Mouse (Mus musculus) cerebellum, postnatal 4 days (tissue): ENCODE measurements around the gene Erc2.
A peak's percentile ranks its signal among the peaks of the same experiment; 100 is the strongest.
"Not testable (repeated sequence)": the region's sequence is repeated elsewhere in the genome, so short reads cannot be mapped to it uniquely, and the experiment has no call there.

Source experiments
- DNase-seq, 2 experiments: peaks; one replicate each; pipeline ENCODE4 v3.0.0; 2022; ENCODE audit warnings: low spot score in 2 of 2, mixed read lengths in 1 of 2

The Erc2 gene

DNA sequence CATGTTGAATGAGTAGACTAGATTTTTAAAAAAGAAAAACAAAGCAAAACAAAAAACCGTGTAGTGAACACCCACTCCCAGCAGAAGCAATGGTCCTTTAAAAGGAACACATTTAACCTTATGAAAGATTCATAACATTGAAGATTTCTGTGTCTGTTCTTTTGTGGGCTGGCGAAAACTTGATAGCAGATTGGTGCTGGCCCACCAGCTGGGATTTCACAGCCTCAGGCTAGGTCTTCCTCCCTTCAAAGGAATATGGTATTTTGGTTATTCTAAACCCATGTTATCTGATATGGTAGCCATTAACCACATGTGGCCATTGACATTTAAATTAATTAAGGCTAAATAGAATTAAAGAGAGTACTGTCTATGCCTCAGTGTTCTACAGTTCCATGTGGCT is 205.9 kb downstream of the Erc2 start:
- no peak for DNase-seq

DNA sequence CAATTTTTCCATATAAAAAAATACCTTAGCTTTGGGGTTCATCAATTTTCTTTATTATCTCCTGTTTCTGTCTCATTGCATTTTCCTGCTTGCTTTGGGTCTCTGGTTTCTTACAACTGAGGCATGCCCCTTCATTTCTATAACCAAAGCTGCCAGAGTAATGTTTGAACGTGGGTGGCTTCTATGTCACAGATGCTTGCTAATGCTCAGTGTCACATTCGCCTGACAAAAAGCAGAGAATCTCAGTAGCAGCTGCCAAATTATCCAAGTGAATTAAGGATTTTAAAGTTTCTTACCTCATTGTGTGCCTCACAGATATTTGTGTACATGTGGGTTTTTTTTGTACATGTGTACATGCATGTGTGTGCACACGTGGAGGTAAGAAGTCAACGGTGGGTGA is 210.0 kb downstream of the Erc2 start:
- DNase-seq = no peak

DNA sequence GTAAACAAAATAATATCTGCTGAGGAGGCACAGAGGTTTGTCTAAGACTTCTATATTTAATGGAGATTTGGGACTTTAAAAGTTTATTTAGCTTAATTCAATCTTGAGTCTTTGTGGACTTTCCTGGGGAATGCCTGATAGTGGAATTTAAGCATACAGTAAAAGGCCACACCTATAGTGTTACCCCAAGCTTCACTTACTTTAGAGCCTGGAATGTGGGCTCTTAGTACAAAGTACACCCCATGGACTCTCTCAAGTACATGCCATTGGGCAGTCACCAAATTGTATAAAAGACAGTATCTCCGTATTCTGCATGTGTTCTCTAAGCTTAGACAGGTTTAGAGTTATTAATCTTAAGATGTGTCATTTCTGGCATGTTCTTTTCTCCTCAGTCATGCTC is 213.1 kb downstream of the Erc2 start:
- DNase-seq = no peak

DNA sequence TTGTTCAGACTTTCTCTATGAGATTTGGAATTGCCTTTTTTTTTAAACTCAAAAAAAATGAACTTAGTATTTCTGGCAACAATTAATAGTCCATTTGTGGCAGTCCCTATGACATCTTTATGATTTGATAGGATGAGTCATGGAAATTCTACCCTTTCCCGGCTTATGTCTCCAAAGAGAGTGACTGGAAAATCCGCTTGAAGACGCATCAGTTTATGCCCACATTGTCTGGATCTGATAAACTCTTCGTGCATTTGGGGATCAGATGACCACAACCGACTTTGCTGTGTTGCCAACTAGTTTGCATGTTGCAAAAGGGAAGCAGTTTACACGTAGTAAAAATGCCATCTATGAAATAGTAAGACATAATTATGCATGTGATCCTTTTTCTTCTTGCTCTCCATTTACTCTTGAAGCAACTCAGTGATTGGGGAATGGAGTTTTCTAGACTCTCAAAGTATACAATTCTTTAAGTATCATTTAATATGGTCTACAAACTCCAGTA is 215.4 kb downstream of the Erc2 start:
- no peak for DNase-seq

DNA sequence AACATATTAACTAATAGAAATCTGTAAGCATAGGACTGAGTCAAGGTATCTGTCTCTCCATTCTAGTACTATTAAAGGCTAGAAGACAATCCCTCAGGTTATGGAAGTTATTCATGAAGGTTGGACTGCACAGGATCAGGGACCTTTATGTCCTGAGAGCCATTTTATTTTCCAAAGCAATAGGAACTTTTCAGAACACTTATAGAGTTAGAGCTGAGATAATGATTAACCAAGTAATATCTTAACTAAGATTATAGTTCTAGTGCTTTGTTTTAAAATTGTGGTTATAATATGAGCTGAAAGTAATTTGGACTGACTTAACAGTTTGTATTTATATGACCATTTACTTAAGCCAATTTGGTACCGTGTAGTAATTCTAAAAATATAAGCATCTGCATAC is 217.9 kb downstream of the Erc2 start:
- no peak for DNase-seq

DNA sequence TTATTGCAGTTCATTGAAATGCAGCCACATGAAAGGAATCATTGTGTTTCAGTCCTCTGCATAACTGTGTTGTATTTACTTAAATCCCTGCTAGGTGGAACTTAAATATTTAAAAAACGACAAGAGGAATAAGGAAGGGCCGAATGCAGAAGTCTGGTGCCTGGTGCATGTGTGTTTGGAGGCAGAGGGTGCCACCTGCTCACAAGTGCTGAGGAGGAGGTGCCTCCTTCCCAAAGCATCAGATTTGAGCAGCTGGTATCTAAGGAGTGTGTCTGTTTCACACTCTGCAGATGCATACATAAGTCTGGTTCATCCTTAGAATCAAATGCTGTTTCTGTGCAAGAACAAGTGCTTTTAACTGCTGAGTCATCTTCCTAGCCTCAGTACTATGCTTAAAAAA is 224.6 kb downstream of the Erc2 start:
- no peak for DNase-seq

DNA sequence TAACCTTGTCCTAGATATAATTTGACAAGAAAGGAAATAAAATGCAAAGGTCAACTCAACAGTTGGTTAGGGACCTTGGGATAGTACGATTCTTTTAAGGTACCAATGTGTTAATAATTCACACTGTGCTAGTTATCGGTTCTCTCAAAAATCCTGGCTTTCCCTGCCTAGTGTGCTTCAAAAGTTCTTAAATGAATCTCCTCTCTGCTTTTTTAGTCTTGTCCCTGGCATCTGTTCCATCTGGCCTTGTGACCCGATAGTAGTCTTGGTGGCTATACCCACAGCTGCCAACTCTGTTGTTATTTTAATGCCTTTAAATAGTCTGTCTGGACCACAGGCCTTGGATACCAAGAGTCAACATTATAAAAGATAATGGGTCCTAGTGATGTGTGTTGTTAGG is 225.1 kb downstream of the Erc2 start:
- no peak for DNase-seq

DNA sequence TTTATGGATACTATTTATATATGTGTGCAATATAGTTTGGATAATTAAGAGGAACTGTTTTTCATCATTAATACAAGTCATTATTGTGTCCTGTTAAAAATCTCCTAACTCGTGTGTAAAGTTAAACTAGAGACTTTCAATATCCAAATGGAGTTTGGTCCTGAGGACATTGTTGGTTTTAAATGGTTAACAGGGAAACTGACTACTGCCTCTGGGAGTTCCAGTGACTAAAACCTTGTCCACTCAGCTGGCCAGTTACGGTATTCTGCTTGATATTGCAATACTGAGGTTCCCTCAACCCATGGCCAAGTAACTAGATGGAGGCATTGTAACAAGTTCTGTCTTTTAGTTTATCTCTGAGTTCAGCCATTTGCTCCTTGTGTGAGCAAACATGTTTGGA is 229.0 kb downstream of the Erc2 start:
- no peak for DNase-seq

DNA sequence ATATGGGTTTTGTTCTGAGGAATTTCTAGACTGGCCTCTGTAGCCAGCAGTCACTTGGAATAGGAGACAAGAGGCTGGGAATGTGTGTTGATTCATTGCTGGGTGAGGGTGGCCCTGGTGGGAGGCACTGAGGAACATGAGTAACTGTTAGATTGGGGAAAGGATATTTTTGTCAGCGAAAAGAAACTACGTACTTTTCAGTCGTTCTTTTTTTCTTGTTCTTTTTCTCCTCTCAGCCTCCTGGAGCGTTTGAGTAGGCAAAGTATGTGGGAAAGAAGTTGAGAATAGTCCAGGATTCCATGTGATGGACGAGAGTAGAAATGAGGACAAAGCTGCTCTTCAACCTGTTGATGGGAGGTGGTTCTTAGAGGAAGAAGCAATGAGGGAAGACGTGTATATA is 230.4 kb downstream of the Erc2 start:
- no peak for DNase-seq

DNA sequence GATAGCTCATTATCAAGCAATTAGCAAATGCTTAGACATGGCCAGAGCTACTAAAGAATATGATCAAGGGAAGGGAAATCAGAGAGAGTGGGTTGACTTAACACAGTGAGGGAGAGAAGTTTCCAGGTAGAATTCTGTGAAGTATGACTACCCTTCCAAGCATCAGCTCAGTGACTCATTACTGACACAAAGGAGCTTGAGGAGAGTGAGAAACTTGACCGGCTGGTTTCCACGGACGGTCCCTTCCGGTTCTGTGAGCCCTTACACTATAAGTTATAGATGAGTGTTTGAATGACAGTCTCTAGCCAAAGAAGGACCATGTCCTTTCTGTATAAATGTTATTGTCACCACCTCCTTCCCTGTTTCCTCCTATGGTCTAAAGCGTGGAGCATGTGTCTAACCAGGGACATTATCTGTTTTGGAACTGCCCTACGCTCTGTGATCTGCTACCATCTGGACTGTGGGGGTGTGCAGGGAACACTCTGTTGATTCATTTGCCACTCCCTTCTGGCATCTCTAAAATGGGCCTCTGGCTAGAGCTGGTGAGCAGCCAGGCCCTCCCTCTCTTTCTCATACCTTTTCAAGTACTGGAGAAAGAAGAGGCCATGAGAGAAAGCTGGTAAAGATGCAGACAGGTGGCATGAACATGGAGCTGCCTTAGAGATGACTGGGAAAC is 238.3 kb downstream of the Erc2 start:
- no peak for DNase-seq

DNA sequence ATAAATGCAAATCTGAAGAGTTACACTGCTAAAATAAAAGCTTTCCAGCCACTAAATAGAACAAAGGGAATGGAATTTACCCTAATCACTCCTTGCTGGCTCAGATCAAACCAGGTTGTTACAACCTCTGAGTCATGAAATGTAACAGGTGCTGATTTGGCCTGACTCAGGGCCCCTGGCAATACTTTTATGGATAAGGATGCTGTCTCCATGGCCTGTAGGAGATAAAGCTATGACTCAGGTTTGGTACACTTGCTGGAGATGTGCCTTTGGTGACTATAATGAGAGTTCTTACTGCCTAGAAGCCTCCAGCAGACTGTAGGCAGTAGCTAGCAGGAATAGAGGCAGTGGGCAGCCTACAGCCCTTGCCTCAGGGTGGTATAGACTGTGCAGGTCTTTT is 240.1 kb downstream of the Erc2 start:
- no peak for DNase-seq

DNA sequence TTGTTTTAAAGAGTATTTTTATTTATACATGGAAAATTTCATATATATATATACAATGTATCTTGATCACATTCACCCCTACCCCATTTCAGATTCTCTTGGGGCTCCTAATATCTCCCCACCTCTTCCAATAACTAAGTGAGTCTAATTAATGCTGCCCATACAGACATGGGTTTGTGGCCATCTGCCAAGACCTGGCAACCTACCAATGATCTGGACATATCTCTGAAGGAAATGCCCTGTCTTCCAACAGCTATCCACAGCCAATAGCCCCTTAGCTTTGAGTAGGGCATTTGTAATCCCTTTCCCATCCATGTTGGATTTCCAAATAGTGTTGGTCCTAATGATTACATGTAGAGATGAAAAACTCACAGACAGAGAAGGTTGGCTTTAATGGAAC is 245.2 kb downstream of the Erc2 start:
- DNase-seq = peak; percentile 38 to 84

DNA sequence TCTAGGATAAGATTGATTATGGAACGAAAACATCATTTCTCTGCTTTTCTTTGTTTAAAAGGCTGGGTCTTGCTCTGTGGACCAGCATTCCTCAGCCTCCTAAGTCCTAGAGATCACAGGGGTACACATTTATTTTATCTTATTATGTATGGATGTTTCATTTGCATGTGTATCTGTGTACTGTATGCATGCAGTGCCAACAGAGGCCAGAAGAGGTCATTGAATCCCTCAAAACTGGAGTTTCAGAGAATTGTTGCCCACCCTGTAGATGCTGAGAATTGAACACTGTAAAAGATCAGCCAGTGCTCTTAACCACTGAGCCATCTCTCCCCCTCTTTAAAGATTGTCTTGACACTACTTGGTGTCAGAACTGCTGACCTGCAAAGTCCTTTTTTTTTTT is 251.4 kb downstream of the Erc2 start:
- DNase-seq = no peak

DNA sequence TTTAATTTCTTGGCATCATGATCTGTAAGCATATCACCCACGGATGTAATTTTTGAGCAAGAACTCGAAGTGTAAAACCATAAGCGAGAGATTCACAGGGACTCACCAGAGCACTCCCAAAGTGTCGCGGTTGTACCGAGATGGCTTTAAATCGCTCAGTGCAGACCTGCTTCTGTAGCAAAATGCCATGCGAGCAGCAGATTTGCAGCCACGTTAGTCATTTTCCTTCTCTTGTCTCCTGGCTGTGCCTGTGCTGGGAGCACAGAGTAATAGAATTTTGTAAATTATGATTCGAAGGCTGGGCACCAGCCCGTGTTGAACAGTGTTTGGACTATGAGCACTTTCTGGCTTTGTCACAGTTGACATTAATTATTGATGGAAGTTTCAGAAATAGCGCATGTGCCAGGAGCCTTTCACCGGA is 253.8 kb downstream of the Erc2 start:
- no peak for DNase-seq

DNA sequence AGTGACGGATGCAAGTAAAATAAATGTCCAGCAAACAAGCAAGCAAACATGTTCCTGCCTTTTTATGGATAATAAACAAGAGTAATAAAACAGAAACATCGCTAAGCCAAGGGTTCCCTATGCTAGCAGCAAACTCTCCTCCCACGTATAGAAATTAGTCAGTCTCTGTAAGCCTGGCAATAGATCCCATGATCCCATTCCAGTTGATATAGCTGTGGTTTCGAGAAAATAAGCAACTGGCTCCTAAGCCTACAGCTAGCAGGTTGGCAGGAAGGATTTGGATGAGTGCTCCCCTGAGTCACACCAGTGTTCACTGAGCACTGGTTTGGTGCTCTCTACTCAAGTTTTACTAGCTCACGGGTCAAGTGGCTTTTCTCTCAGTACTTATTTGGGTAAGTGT is 259.7 kb downstream of the Erc2 start:
- DNase-seq = no peak

DNA sequence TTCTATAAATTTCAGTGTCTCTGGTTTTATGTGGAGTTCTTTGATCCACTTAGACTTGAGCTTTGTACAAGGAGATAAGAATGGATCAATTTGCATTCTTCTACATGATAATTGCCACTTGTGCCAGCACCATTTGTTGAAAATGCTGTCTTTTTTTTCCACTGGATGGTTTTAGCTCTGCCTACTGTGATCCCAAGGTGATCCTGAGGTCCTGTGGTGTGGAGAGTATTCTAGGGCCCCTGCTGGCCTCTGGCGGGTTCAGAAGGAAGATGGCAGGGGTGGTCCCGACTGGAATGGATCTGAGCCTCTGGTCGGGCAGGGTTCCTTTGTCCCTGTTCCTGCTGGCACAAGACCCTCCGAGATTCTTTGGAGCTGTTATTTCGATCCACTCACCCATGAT is 264.1 kb downstream of the Erc2 start:
- DNase-seq = not testable (repeated sequence)

DNA sequence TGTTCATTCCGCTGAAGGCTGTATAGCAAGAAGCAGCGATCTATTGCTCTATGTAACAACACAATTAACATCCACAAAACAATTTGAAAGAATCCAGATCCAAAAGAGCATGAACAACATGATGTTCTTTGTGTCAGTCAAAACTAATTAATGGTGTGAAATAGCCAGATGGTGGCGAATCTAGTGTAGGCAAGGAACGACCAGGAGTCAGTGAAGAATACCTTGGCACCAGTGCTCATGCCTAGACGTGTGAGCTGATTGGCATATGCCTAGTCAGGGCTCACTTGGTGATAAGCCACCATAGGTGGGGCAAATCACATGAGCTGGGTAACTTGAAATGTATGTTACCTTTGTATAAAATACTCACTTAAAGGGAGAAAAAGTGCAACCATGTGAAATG is 265.3 kb downstream of the Erc2 start:
- DNase-seq = no peak

DNA sequence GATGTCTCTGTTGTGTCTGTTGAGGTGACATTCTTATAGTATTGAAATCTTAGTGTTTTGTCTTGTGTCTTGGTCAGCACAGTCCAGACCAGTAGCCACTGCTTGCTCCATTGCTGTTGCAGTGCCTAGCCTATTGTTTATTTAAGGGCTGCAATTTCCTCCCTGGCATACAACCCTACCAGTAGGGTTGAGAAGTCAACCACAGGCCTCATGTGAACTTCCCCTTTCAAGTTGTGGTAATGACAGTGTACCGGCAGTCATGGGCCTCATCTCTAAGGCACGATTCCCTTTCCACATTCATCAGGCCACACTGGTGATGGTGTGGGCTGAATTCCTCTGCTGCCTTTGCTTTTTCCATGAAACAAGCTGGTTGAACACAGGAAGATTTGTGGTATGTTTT is 267.4 kb downstream of the Erc2 start:
- no peak for DNase-seq

DNA sequence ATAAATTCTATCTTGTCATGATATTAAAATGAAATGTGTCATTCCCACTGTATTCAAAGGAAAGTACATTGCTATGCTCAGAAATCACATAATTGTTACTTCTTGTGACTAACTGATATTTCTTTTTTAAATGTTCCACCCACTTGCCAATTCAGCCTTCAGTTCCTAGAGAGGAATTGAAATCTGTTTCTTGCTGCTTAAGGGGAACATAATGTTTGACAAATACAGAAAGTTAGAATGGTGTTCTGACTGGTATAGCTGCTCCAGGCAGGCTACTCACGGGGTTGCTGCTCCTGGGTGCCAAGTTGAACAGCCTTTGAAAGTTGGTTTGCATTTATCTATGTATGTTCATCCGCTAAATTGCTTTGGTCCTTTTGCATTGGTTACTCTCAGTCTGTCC is 270.2 kb downstream of the Erc2 start:
- no peak for DNase-seq

DNA sequence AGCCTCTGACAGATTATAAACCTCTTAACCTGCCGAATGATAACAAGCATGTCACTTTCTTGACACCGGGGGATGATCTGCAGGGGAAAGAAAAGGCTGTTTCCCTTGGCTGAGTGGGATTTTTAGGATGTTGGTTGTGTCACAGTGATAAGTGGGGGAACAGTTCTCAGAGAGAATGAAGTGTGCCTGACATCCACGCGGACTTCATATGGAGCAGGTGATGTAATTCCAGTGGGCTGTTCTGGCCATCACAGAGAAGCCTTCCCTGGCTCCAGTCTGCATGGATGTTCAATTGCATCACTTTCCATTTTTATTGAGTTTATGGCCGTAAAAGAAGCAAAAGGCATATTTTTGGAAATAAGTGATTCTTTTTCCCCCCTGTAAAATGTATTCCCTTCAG is 279.5 kb downstream of the Erc2 start:
- DNase-seq = no peak

DNA sequence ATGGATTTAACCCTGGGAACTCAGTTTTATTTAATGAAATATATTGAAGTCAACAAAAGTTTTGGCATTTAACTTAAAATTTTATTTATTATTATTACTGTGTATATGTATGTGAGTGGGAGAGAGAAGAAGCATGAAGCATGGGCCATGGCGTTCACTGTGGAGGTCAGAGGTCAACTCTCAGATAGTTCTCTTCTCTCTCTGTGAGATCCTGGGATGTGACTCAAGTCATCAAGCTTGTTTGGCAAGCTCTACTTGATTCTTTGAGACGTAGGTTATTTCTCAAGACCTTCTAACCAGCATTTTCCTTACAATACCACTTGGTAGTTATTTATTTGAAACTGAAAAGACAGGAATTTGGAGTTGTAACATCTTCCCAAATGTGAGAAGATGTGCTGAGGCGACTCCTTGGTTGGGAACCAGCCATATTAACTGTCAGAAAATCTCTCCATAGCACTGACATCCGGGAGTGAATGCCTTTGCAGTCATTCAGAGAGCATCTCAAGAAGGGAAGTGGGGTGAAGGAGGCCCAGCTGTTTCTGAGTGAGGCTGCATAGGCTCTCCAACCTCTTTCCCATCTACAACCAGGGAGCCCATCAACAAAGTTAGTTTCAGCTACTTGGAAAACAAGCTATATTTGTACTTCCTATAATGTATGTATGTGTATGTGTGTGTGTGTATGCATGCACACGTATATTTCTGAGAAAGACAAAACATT is 299.6 kb downstream of the Erc2 start:
- no peak for DNase-seq

DNA sequence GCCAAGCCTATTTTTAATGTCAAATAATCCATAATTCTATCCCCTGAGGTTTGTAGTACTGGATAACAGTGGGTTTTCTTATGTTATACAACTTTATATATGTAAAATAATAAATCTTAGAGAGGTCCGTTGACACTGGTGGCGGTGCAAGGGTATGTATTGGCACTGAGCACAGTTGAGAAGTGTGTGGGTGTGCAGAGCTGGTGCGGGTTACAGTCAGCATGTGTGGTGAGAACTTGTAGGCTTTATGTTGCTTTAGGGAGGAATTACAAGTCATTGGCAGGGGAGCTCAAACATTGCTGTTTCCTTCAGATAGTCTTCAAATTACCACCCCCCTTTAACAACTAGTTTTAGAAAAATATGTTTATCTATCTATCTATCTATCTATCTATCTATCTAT is 305.1 kb downstream of the Erc2 start:
- DNase-seq = no peak

DNA sequence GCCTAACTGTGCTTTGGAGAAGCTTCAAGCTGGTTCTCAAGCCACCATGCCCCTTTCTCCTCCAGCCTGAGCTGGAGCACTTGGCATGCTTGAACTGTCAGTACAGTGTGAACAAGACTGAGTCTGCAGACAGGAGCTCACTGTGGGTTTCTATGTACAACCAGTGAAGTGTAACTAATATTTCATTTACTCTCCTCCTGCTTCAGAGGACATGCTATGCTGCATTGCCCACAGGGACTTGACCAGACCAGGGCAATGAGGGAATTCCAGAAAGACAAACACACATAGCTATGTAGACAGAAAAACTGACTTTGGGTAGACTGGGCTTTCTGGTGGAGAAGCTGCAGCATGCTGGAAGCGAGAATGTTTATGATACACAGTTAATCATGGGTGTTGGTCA is 311.3 kb downstream of the Erc2 start:
- DNase-seq = no peak

DNA sequence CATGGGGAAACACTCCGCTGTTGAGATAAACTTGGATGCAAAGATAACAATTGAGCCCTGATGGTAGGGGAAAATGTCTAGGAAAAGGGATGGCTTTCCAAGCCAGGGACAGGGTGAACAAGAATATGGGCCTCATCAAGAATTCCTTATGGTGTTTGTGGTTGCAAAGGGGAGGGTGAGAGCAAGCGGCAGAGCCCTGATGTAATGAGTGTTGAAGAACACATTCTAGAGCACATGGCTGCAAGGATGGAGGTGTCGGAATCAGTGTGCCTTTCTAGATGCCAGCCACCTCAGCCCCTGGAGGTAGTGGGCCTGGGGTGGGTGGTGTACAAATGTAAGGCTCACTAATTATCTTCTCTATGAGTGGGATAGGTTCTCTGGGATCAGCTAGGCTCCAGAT is 313.5 kb downstream of the Erc2 start:
- no peak for DNase-seq
